Comparison of ENCODE assay signal across 25 mouse cellular contexts in genomic region chr17:90011761-90012160, GRCm38 (mm10).
"Had no signal": no experiment of that assay in that cellular context is flagged by ENCODE, and none has a peak within 500 bp of the region (broad histone marks: within the 10 kb centered on the region; RNA-seq: fewer than 3 reads in every experiment).

No protein-coding gene starts in this region.

- DNase-seq: gastrocnemius, postnatal 14 days; gastrocnemius, postnatal 36 days; heart, adult 18-20 months; heart, postnatal 10 days; heart, postnatal 4 days; kidney, adult 18-20 months; kidney, adult 8-10 months; kidney, postnatal 10 days; kidney, postnatal 25 days; kidney, postnatal 4 days; left cerebral cortex, postnatal 4 days had no signal

- ATAC-seq: hindbrain, embryonic 16.5 days; inflammation-experienced regulatory T-cells, adult 6 months; intestine, embryonic 15.5 days; intestine, postnatal 0 days; liver, embryonic 12.5 days had no signal

- H3K36me3 ChIP-seq: heart, embryonic 10.5 days; heart, embryonic 12.5 days; hindbrain, embryonic 10.5 days; hindbrain, embryonic 12.5 days; intestine, embryonic 15.5 days; limb, embryonic 13.5 days; limb, embryonic 15.5 days; liver, embryonic 12.5 days had no signal

- H3K27me3 ChIP-seq: heart, embryonic 12.5 days; hindbrain, embryonic 12.5 days; intestine, embryonic 15.5 days; limb, embryonic 13.5 days; limb, embryonic 15.5 days; liver, embryonic 12.5 days had no signal

- H3K27ac ChIP-seq: heart, embryonic 10.5 days; hindbrain, embryonic 10.5 days; hindbrain, embryonic 12.5 days; hindbrain, embryonic 14.5 days; intestine, embryonic 15.5 days; layer of hippocampus, adult 2 months; left cerebral cortex, adult 2 months; limb, embryonic 13.5 days; limb, embryonic 15.5 days; liver, embryonic 12.5 days had no signal

- H3K4me3 ChIP-seq: heart, embryonic 10.5 days; heart, embryonic 12.5 days; hindbrain, embryonic 10.5 days; hindbrain, embryonic 12.5 days; intestine, embryonic 15.5 days; layer of hippocampus, adult 2 months; left cerebral cortex, adult 2 months; limb, embryonic 13.5 days; limb, embryonic 15.5 days; liver, embryonic 12.5 days had no signal

- H3K4me1 ChIP-seq: hindbrain, embryonic 10.5 days; intestine, embryonic 15.5 days; limb, embryonic 13.5 days; limb, embryonic 15.5 days; liver, embryonic 12.5 days had no signal
